ENCODE assay signal across 8 mouse cellular contexts in the genomic region with DNA sequence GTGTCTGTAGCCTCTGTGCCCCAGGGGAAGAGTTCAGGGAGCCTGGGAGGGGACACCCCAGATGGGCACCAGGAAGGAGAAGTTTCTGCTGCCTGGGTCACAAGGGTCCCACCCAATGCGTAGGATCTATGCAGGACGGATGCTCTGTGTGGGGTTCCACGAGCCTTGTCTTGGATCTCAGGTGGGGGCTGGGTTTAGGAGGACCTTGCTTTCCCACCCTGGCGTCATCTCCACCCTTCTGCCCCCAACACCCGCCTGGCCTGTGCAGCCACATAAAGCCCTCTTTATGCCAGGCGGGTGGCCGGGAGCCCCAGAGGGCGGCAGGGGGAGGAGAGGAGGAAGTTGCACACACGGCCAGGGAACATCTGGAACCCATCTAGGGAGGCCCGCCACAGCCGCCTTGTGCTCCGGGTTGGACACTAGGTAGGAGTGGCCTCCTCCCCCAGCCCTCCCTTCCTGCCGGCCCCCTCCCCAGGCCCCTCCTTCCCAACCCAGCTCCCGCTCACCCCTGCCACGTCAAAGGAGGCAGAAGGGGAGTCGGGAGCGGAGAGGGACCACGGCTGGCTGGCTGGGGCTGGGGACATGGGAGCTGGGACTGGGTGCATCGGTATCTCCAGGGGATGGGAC. TPM values are rescaled to one million over a fixed set of nuclear protein-coding genes. Genes with fewer than 3 reads are reported as not detected.
DNase-seq lines count a peak whose midpoint lies in the region; ATAC-seq lines count a peak whose summit lies in the region.

No protein-coding gene starts in this region.

- H3K4me3 ChIP-seq in hindbrain, embryonic 16.5 days (ENCODE audit: low read length), result no peak overlapping the region; the same call in 1 of the 2 replicates
- 0 out of 2 replicates have a peak overlapping the region, but pooled peaks have one; percentile 7 for H3K4me3 ChIP-seq in liver, embryonic 15.5 days (replicated peaks)
- peak overlapping the region; percentile 9; the same call in 1 of the 2 replicates for H3K4me3 ChIP-seq in neural tube, embryonic 14.5 days (ENCODE audit: low read depth, low read length)

- peaks cover 5% of the 10 kb centered on the region for H3K4me1 ChIP-seq in hindbrain, embryonic 16.5 days (ENCODE audit: control insufficient read depth, insufficient read depth, low read depth, low read length)
- no peaks in the 10 kb centered on the region for H3K4me1 ChIP-seq in liver, embryonic 15.5 days (replicated peaks)
- peaks cover 4% of the 10 kb centered on the region; the same call in 1 of the 2 replicates for H3K4me1 ChIP-seq in neural tube, embryonic 14.5 days (ENCODE audit: control insufficient read depth, insufficient read depth, low read length)

- intact Hi-C loops in gastrocnemius, postnatal 14 days (cut with DNase I; ENCODE audit: low total_unique reads), result no loop called here

- WGBS in hindbrain, embryonic 16.5 days, result 16% methylated on average over 15 of the region's 19 CpGs
- 11% methylated on average over 19 of the region's 19 CpGs for WGBS in liver, embryonic 15.5 days (ENCODE audit: insufficient replicate concordance)
- WGBS in neural tube, embryonic 14.5 days, result 10% methylated on average over 19 of the region's 19 CpGs

- peak; percentile 32 for ATAC-seq in hindbrain, embryonic 16.5 days
- ATAC-seq in liver, embryonic 15.5 days (ENCODE audit: insufficient read depth), result no peak
- ATAC-seq in neural tube, embryonic 14.5 days (ENCODE audit: low read depth), result peak; percentile 25; the same call in 1 of the 2 replicates

- peak; percentile 74 for DNase-seq in urinary bladder, postnatal 14 days (ENCODE audit: low spot score)
- no peak for DNase-seq in urinary bladder, adult 2 months (ENCODE audit: low spot score)
- DNase-seq in gastrocnemius, postnatal 14 days, result peak; percentile 87
- no peak for DNase-seq in layer of hippocampus, adult 11-12 months (ENCODE audit: low spot score)
- DNase-seq in thymus, postnatal 0 days (ENCODE audit: low spot score), result no peak

- H3K27ac ChIP-seq in hindbrain, embryonic 16.5 days (ENCODE audit: low read depth, low read length), result no peak overlapping the region
- no peak overlapping the region for H3K27ac ChIP-seq in liver, embryonic 15.5 days (replicated peaks)
- H3K27ac ChIP-seq in neural tube, embryonic 14.5 days (ENCODE audit: low read depth, low read length), result peak overlapping the region; percentile 12; the same call in 1 of the 2 replicates

- no peaks in the 10 kb centered on the region for H3K9me3 ChIP-seq in hindbrain, embryonic 16.5 days (ENCODE audit: control insufficient read depth, low read length)
- H3K9me3 ChIP-seq in liver, embryonic 15.5 days (replicated peaks), result no peaks in the 10 kb centered on the region
- no peaks in the 10 kb centered on the region for H3K9me3 ChIP-seq in neural tube, embryonic 14.5 days (ENCODE audit: control insufficient read depth, low read length)

- H3K9ac ChIP-seq in hindbrain, embryonic 16.5 days (ENCODE audit: low read depth, low read length), result 0 out of 2 replicates have a peak overlapping the region, but pooled peaks have one; percentile 7
- no peak overlapping the region for H3K9ac ChIP-seq in liver, embryonic 15.5 days
- 0 out of 2 replicates have a peak overlapping the region, but pooled peaks have one; percentile 0 for H3K9ac ChIP-seq in neural tube, embryonic 14.5 days (replicated peaks; ENCODE audit: low read depth, low read length)

- H3K36me3 ChIP-seq in hindbrain, embryonic 16.5 days (ENCODE audit: control insufficient read depth, insufficient read depth, low read length), result peaks cover 13% of the 10 kb centered on the region; the same call in 1 of the 2 replicates
- H3K36me3 ChIP-seq in liver, embryonic 15.5 days (replicated peaks), result no peaks in the 10 kb centered on the region
- peaks cover 16% of the 10 kb centered on the region for H3K36me3 ChIP-seq in neural tube, embryonic 14.5 days (ENCODE audit: control insufficient read depth, insufficient read depth, low read length)

- H3K27me3 ChIP-seq in hindbrain, embryonic 16.5 days (replicated peaks; ENCODE audit: control insufficient read depth, insufficient read depth, low read length), result no peaks in the 10 kb centered on the region; the same call in 1 of the 2 replicates
- H3K27me3 ChIP-seq in liver, embryonic 15.5 days, result peaks cover 70% of the 10 kb centered on the region
- H3K27me3 ChIP-seq in neural tube, embryonic 14.5 days (ENCODE audit: control insufficient read depth, insufficient read depth, low read length), result no peaks in the 10 kb centered on the region

- peak overlapping the region; percentile 42 for H3K4me2 ChIP-seq in hindbrain, embryonic 16.5 days (ENCODE audit: low read length)
- H3K4me2 ChIP-seq in liver, embryonic 15.5 days, result peak overlapping the region; percentile 34
- H3K4me2 ChIP-seq in neural tube, embryonic 14.5 days (ENCODE audit: low read depth, low read length), result peak overlapping the region; percentile 22; the same call in 1 of the 2 replicates

RNA-seq across cellular contexts. Expression of gene Swi5, which starts 30.0 kb away (rescaled TPM):
- polyA plus RNA-seq in urinary bladder, adult 2 months (2012; rRNA removed), result 248 TPM in 2 replicates
- 100 to 1,000 TPM; 117 to 120 TPM for total RNA-seq in gastrocnemius, postnatal 14 days (2021)
- 378 and 447 TPM in 2 replicates for polyA plus RNA-seq in hindbrain, embryonic 16.5 days (2015; fragmentation: Nextera tagmentation; extraction: Ambion mirVana)
- 156 and 158 TPM in 2 replicates for polyA plus RNA-seq in liver, embryonic 15.5 days (2015; fragmentation: Nextera tagmentation; extraction: Ambion mirVana)
- 140 and 288 TPM in 2 replicates for polyA plus RNA-seq in neural tube, embryonic 14.5 days (2014; fragmentation: Nextera tagmentation; extraction: Ambion mirVana)
- 429 and 466 TPM in 2 replicates for polyA plus RNA-seq in thymus, postnatal 0 days (2015; fragmentation: Nextera tagmentation; extraction: Ambion mirVana)

RNA-seq across cellular contexts. Expression of gene Golga2, which starts 30.7 kb away (rescaled TPM):
- polyA plus RNA-seq in urinary bladder, adult 2 months (2012; rRNA removed), result 50.8 and 55.4 TPM in 2 replicates
- 10 to 100 TPM; 58.4 to 62.1 TPM for total RNA-seq in gastrocnemius, postnatal 14 days (2021)
- 25.5 and 30.1 TPM in 2 replicates for polyA plus RNA-seq in hindbrain, embryonic 16.5 days (2015; fragmentation: Nextera tagmentation; extraction: Ambion mirVana)
- 7.9 and 10.2 TPM in 2 replicates for polyA plus RNA-seq in liver, embryonic 15.5 days (2015; fragmentation: Nextera tagmentation; extraction: Ambion mirVana)
- 25.4 and 31.7 TPM in 2 replicates for polyA plus RNA-seq in neural tube, embryonic 14.5 days (2014; fragmentation: Nextera tagmentation; extraction: Ambion mirVana)
- polyA plus RNA-seq in thymus, postnatal 0 days (2015; fragmentation: Nextera tagmentation; extraction: Ambion mirVana), result 11.6 and 15.4 TPM in 2 replicates

RNA-seq across cellular contexts. Expression of gene Ciz1, which starts 34.2 kb away (rescaled TPM):
- polyA plus RNA-seq in urinary bladder, adult 2 months (2012; rRNA removed), result 120 and 125 TPM in 2 replicates
- 10 to 100 TPM; 29.3 to 30.0 TPM for total RNA-seq in gastrocnemius, postnatal 14 days (2021)
- polyA plus RNA-seq in hindbrain, embryonic 16.5 days (2015; fragmentation: Nextera tagmentation; extraction: Ambion mirVana), result 41.1 and 57.5 TPM in 2 replicates
- polyA plus RNA-seq in liver, embryonic 15.5 days (2015; fragmentation: Nextera tagmentation; extraction: Ambion mirVana), result 17.0 and 18.0 TPM in 2 replicates
- polyA plus RNA-seq in neural tube, embryonic 14.5 days (2014; fragmentation: Nextera tagmentation; extraction: Ambion mirVana), result 47.7 and 48.3 TPM in 2 replicates
- polyA plus RNA-seq in thymus, postnatal 0 days (2015; fragmentation: Nextera tagmentation; extraction: Ambion mirVana), result 30.5 and 37.6 TPM in 2 replicates

RNA-seq across cellular contexts. Expression of gene Dnm1, which starts 35.2 kb away (rescaled TPM):
- 99.6 and 113 TPM in 2 replicates for polyA plus RNA-seq in urinary bladder, adult 2 months (2012; rRNA removed)
- total RNA-seq in gastrocnemius, postnatal 14 days (2021), result 10 to 100 TPM in 1 of 2 experiments, 1 to 10 TPM in 1; 9.8 to 13.5 TPM
- polyA plus RNA-seq in hindbrain, embryonic 16.5 days (2015; fragmentation: Nextera tagmentation; extraction: Ambion mirVana), result 71.2 and 79.0 TPM in 2 replicates
- polyA plus RNA-seq in liver, embryonic 15.5 days (2015; fragmentation: Nextera tagmentation; extraction: Ambion mirVana), result 0.44 and 0.50 TPM in 2 replicates
- 102 and 146 TPM in 2 replicates for polyA plus RNA-seq in neural tube, embryonic 14.5 days (2014; fragmentation: Nextera tagmentation; extraction: Ambion mirVana)
- 0.69 and 0.83 TPM in 2 replicates for polyA plus RNA-seq in thymus, postnatal 0 days (2015; fragmentation: Nextera tagmentation; extraction: Ambion mirVana)

RNA-seq across cellular contexts. Expression of gene Uck1, which starts 57.9 kb away (rescaled TPM):
- polyA plus RNA-seq in urinary bladder, adult 2 months (2012; rRNA removed), result 54.3 and 70.5 TPM in 2 replicates
- 10 to 100 TPM; 14.7 to 15.2 TPM for total RNA-seq in gastrocnemius, postnatal 14 days (2021)
- polyA plus RNA-seq in hindbrain, embryonic 16.5 days (2015; fragmentation: Nextera tagmentation; extraction: Ambion mirVana), result 99.1 and 101 TPM in 2 replicates
- 24.9 and 33.4 TPM in 2 replicates for polyA plus RNA-seq in liver, embryonic 15.5 days (2015; fragmentation: Nextera tagmentation; extraction: Ambion mirVana)
- 79.3 and 91.7 TPM in 2 replicates for polyA plus RNA-seq in neural tube, embryonic 14.5 days (2014; fragmentation: Nextera tagmentation; extraction: Ambion mirVana)
- 66.9 and 72.4 TPM in 2 replicates for polyA plus RNA-seq in thymus, postnatal 0 days (2015; fragmentation: Nextera tagmentation; extraction: Ambion mirVana)

Comparison
In these comparisons a context has a peak if more than half of its experiments do, and no peak if none do; other contexts are left out.
1. DNase-seq: peak in urinary bladder, postnatal 14 days (single experiment) and gastrocnemius, postnatal 14 days (single experiment); none in urinary bladder, adult 2 months (single experiment), layer of hippocampus, adult 11-12 months (single experiment) and thymus, postnatal 0 days (single experiment).
2. Peak in every context shown above with its lines, with median percentiles within 50 percentile points of each other: H3K4me2 ChIP-seq.